ENCODE assay signal across 15 mouse cellular contexts in genomic region chr7:102272422-102272948, GRCm38 (mm10). TPM values are rescaled to one million over a fixed set of nuclear protein-coding genes. Genes with fewer than 3 reads are reported as not detected.
A peak's percentile ranks its signal among the peaks of the same experiment; 100 is the strongest.
DNase-seq lines count a peak whose midpoint lies in the region; ATAC-seq lines count a peak whose summit lies in the region.
"Had no signal": no experiment of that assay in that cellular context is flagged by ENCODE, and none has a peak within 500 bp of the region (broad histone marks: within the 10 kb centered on the region; RNA-seq: fewer than 3 reads in every experiment).

No protein-coding gene starts in this region.

- H3K9me3 ChIP-seq in heart, embryonic 10.5 days, result no peaks in the 10 kb centered on the region
- no peaks in the 10 kb centered on the region for H3K9me3 ChIP-seq in liver, embryonic 16.5 days (replicated peaks; ENCODE audit: control insufficient read depth, low read length)
- H3K9me3 ChIP-seq: embryonic facial prominence, embryonic 12.5 days; limb, embryonic 10.5 days; neural tube, embryonic 13.5 days had no signal

- no peak overlapping the region for H3K9ac ChIP-seq in liver, embryonic 16.5 days (ENCODE audit: low read depth, low read length)
- H3K9ac ChIP-seq: embryonic facial prominence, embryonic 12.5 days; neural tube, embryonic 13.5 days had no signal

- no peak overlapping the region for H3K4me2 ChIP-seq in liver, embryonic 16.5 days (ENCODE audit: low read depth, low read length)
- H3K4me2 ChIP-seq: embryonic facial prominence, embryonic 12.5 days; neural tube, embryonic 13.5 days had no signal

- H3K36me3 ChIP-seq in heart, embryonic 10.5 days, result no peaks in the 10 kb centered on the region
- no peaks in the 10 kb centered on the region for H3K36me3 ChIP-seq in liver, embryonic 16.5 days (ENCODE audit: control insufficient read depth, insufficient read depth)
- H3K36me3 ChIP-seq: embryonic facial prominence, embryonic 12.5 days; limb, embryonic 10.5 days; neural tube, embryonic 13.5 days had no signal

- no peak overlapping the region for H3K27ac ChIP-seq in heart, embryonic 10.5 days
- no peak overlapping the region for H3K27ac ChIP-seq in liver, embryonic 16.5 days (ENCODE audit: low read length)
- H3K27ac ChIP-seq: embryonic facial prominence, embryonic 12.5 days; limb, embryonic 10.5 days; neural tube, embryonic 13.5 days had no signal

- peak; percentile 1; the same call in 1 of the 2 replicates for ATAC-seq in liver, embryonic 16.5 days (ENCODE audit: low read depth)
- no peak for ATAC-seq in megakaryocyte progenitor cell, adult 5-6 weeks (replicated peaks; ENCODE audit: poor library complexity)
- no peak for ATAC-seq in CD4-positive, CD25-positive, alpha-beta regulatory T cell, adult 4 months

- H3K4me1 ChIP-seq in heart, embryonic 10.5 days, result peaks cover 19% of the 10 kb centered on the region
- H3K4me1 ChIP-seq in liver, embryonic 16.5 days (ENCODE audit: control insufficient read depth, low read depth, low read length), result peaks cover 34% of the 10 kb centered on the region

- peak; percentile 41 for DNase-seq in heart, adult 8-10 months (ENCODE audit: low spot score)
- DNase-seq in heart, embryonic 10.5 days (ENCODE audit: low spot score), result no peak
- DNase-seq in gastrocnemius, postnatal 10 days, result peak; percentile 36
- DNase-seq in heart, adult 9 months (ENCODE audit: low spot score in 2 of 2), result peak; percentile 46 to 50
- DNase-seq: adrenal gland, postnatal 25 days; cerebellum, adult 9-11 months; kidney, adult 9 months; lung, adult 2 months; right cerebral cortex, postnatal 4 days had no signal

- WGBS in heart, embryonic 10.5 days, result 86% methylated on average over 3 of the region's 3 CpGs
- WGBS in liver, embryonic 16.5 days (ENCODE audit: insufficient replicate concordance), result 69% methylated on average over 3 of the region's 3 CpGs

- H3K27me3 ChIP-seq in heart, embryonic 10.5 days (ENCODE audit: insufficient read depth, poor library complexity, severe bottlenecking), result peaks cover 25% of the 10 kb centered on the region
- H3K27me3 ChIP-seq in liver, embryonic 16.5 days (ENCODE audit: control insufficient read depth, insufficient read depth, low read depth, low read length), result no peaks in the 10 kb centered on the region

- no peak overlapping the region for H3K4me3 ChIP-seq in heart, embryonic 10.5 days
- H3K4me3 ChIP-seq in liver, embryonic 16.5 days (ENCODE audit: low read depth, low read length), result no peak overlapping the region
- H3K4me3 ChIP-seq: embryonic facial prominence, embryonic 12.5 days; limb, embryonic 10.5 days; neural tube, embryonic 13.5 days had no signal

RNA-seq across cellular contexts. Expression of gene Stim1, which starts 4.9 kb away (rescaled TPM):
- 10 to 100 TPM; 21.9 to 25.1 (median 24.0) TPM for total RNA-seq in heart, adult 8-10 months (2022)
- polyA plus RNA-seq in heart, embryonic 10.5 days (2016; fragmentation: Nextera tagmentation; extraction: Ambion mirVana), result 15.1 and 16.6 TPM in 2 replicates
- 100 to 1,000 TPM; 219 to 233 TPM for total RNA-seq in gastrocnemius, postnatal 10 days (2021)
- polyA plus RNA-seq in liver, embryonic 16.5 days (2015; fragmentation: Nextera tagmentation; extraction: Ambion mirVana), result 15.8 and 16.2 TPM in 2 replicates
- 22.4 and 23.5 TPM in 2 replicates for total RNA-seq in megakaryocyte progenitor cell, adult 5-6 weeks (2015)
- 33.5 and 36.4 TPM in 2 replicates for total RNA-seq in megakaryocyte progenitor cell, adult 5-6 weeks (2017)
- polyA plus RNA-seq in CD4-positive, CD25-positive, alpha-beta regulatory T cell, adult 4 months (2017; shearing (Covaris generic)), result 10 to 100 TPM; 48.9 to 54.7 TPM

RNA-seq across cellular contexts. Expression of gene Rhog, which starts 16.6 kb away (rescaled TPM):
- 10 to 100 TPM; 17.5 to 20.1 (median 19.2) TPM for total RNA-seq in heart, adult 8-10 months (2022)
- 42.8 and 48.9 TPM in 2 replicates for polyA plus RNA-seq in heart, embryonic 10.5 days (2016; fragmentation: Nextera tagmentation; extraction: Ambion mirVana)
- 10 to 100 TPM; 23.9 to 30.1 TPM for total RNA-seq in gastrocnemius, postnatal 10 days (2021)
- polyA plus RNA-seq in liver, embryonic 16.5 days (2015; fragmentation: Nextera tagmentation; extraction: Ambion mirVana), result 49.5 and 56.3 TPM in 2 replicates
- 208 and 213 TPM in 2 replicates for total RNA-seq in megakaryocyte progenitor cell, adult 5-6 weeks (2015)
- total RNA-seq in megakaryocyte progenitor cell, adult 5-6 weeks (2017), result 44.7 and 47.3 TPM in 2 replicates
- 100 to 1,000 TPM; 146 to 173 TPM for polyA plus RNA-seq in CD4-positive, CD25-positive, alpha-beta regulatory T cell, adult 4 months (2017; shearing (Covaris generic))

Comparison
In these comparisons a context has a peak if more than half of its experiments do, and no peak if none do; other contexts are left out.
1. RNA of gene Stim1, which starts 4.9 kb away (total RNA-seq): 219 to 233 TPM in gastrocnemius, postnatal 10 days; 22.4 to 36.4 TPM in megakaryocyte progenitor cell, adult 5-6 weeks and 21.9 to 25.1 TPM in heart, adult 8-10 months; every median in the first group is over 4 times any median in the second.